Mouse (Mus musculus): ENCODE results near the gene Rufy3. TPM values are rescaled to one million over a fixed set of nuclear protein-coding genes. Genes with fewer than 3 reads are reported as not detected.

Rufy3 gene
- polyA plus RNA-seq, 1 experiment from 2014 or later = 9.2 TPM

DNA sequence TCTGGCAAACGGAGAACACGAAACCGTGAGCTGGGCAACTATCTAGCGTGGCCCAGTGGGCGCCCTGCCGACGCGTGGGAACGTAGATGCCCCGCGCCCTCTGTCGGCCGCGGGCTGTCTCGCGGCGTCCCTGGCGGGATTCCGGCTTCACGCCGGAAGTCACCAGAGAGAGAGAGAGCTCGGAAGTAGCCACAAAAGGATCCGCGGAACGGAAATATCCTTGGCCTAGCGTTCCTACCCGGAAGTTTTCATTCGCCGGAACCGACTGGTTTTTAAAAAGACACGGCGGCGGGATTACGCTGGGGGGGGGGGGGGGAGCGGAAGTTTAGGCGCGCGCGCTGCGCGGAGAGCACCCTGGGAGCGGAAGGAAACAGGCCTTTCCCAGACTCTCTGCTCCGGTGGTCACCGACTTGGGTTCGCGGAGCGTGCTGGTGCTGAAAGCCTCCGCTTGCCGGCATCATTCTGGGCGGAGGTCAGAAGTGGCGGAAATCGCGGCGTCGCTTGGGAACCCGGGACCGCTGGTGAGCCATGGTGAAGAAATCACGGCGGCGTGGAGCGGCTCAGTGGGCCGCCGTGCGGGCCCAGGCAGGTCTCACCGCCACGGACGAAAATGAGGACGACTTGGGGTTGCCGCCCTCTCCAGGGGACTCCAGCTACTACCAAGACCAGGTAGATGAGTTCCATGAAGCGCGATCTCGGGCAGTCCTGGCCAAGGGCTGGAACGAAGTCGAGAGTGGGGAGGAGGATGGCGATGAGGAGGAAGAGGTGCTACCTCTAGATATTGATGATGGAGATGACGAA lies 10.6 kb upstream of the Rufy3 start, which contains the start of gene Utp3:
TSS of gene Utp3 (plus strand) at position 377 of the 801 bp plus-strand sequence.
- Histone ChIP-seq H3K9me3 (replicated peaks) (no peaks in the 10 kb centered on the region), H3K4me2 (peak within 1 kb of the TSS; percentile 78), H3K27ac (peak within 1 kb of the TSS; percentile 91), H3K9ac (peak within 1 kb of the TSS; percentile 89), H3K27me3 (no peaks in the 10 kb centered on the region), H3K4me1 (replicated peaks) (peaks cover 22% of the 10 kb centered on the region), H3K36me3 (peaks cover 4% of the 10 kb centered on the region; the same call in 1 of the 2 replicates), H3K4me3 (peak within 1 kb of the TSS; percentile 76)
- peak; percentile 94 for ATAC-seq (replicated peaks; ENCODE audit: insufficient number of reproducible peaks, insufficient read depth, low FRiP score, low read depth)
- WGBS = under 1% methylated on average over 76 of the region's 76 CpGs

DNA sequence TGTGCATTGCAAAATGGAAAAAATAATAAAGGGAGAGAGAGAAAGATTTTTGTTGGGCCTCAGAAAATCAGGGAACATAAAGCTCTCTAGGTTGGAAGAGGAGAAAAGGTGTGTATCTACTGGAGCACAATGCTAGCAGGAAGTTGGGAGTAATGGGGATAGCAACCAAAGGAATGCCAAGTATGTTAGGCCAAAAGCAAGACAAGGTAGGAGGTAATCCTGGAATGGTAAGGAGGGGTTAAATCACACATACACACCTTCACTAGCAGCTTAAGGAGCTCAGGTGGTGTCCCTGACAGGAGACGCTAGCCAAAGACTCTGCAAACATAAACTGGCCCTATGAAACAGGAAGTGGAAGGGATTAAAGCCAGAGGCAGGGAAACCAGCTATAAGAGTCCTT lies 5.8 kb upstream of the Rufy3 start:
- Histone ChIP-seq H3K9ac (no peak overlapping the region), H3K4me3 (no peak overlapping the region), H3K4me2 (no peak overlapping the region), H3K27me3 (no peaks in the 10 kb centered on the region), H3K36me3 (peaks cover 4% of the 10 kb centered on the region; the same call in 1 of the 2 replicates), H3K9me3 (replicated peaks) (no peaks in the 10 kb centered on the region), H3K27ac (no peak overlapping the region), H3K4me1 (replicated peaks) (peaks cover 22% of the 10 kb centered on the region)
- WGBS = 45% methylated on average over 1 of the region's 1 CpGs
- ATAC-seq (replicated peaks; ENCODE audit: insufficient number of reproducible peaks, insufficient read depth, low FRiP score, low read depth) = no peak

DNA sequence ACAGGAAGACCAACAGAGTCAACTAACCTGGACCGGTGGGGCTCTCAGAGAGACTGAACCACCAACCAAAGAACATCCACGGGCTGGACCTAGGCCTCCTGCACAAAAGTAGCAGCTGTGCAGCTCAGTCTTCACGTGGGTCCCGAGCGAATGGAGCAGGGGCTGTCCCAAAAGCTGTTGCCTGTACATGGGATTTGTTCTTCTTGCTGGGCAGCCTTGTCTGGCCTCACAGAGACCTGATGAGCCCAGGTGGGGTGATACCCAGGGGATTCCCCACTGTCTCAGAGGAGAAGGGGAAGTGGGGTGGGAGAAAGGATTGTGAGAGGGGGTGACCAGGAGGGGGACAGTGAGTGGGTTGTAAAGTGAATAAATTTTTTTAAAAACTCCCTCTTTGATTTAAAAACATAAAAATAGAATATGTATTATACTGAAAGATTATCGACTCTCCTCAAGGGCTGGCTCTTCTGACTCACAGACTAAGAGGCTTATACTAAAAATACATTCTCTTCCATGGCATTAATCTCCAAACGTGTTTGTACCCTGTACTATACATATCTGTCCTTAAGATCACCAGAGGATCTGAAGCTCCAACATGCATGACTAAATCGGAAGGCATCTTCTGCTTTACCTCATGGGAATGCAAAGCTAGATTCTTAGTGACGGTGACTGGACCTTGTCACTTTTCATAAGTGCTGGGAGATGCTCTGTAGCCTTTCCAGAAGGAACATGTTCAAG lies 3.6 kb upstream of the Rufy3 start:
- H3K9ac ChIP-seq = no peak overlapping the region
- H3K4me3 ChIP-seq = no peak overlapping the region
- no peak overlapping the region for H3K27ac ChIP-seq
- H3K27me3 ChIP-seq = no peaks in the 10 kb centered on the region
- no peaks in the 10 kb centered on the region for H3K36me3 ChIP-seq
- no peaks in the 10 kb centered on the region for H3K9me3 ChIP-seq (replicated peaks)
- no peak for ATAC-seq (replicated peaks; ENCODE audit: insufficient number of reproducible peaks, insufficient read depth, low FRiP score, low read depth)
- no peak overlapping the region for H3K4me2 ChIP-seq
- 69% methylated on average over 9 of the region's 9 CpGs for WGBS
- peaks cover 13% of the 10 kb centered on the region for H3K4me1 ChIP-seq (replicated peaks)

DNA sequence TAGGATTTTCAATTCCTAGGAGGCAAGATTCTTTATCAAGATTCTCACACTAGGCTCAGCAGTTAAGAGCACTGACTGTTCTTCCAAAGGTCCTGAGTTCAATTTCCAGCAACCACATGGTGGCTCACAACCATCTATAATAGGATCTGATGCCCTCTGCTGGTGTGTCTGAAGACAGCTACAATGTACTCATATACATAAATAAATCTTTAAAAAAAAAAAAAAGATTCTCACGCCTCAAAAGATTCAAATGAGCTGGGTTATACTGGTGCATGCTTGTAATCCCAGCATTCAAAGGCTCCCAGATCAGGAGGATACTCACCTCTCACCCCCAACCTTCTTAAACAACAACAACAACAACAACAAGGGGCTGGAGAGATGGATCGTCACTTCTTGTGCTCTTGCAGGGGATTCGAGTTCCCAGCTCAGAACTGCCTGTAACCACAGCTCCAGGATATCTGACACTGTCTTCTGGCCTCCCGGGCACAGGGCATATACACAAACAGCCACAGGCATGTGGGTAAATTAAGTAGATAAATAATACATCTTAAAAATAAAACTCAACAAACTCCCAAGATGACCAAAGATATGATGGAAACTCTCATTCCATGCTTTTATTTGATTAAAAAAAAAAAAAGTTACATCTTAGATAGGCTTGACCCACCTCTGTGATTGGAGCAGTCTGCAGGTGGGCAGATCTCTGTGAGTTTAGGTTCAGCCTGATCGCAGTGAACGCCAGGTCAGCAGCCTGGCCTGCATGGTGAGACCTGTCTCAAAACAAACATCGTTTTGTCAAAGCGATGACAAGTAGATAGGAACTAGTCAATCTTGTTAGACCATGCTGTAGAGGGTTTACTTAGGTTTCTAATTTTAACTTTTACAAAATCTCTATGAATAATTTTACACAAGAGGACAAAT lies 1.7 kb upstream of the Rufy3 start:
- no peaks in the 10 kb centered on the region for H3K36me3 ChIP-seq
- no peaks in the 10 kb centered on the region for H3K9me3 ChIP-seq (replicated peaks)
- 63% methylated on average over 8 of the region's 8 CpGs for WGBS
- no peak overlapping the region for H3K4me2 ChIP-seq
- H3K27me3 ChIP-seq = no peaks in the 10 kb centered on the region
- no peak overlapping the region for H3K9ac ChIP-seq
- H3K27ac ChIP-seq = no peak overlapping the region
- peaks cover 16% of the 10 kb centered on the region for H3K4me1 ChIP-seq (replicated peaks)
- no peak overlapping the region for H3K4me3 ChIP-seq
- no peak for ATAC-seq (replicated peaks; ENCODE audit: insufficient number of reproducible peaks, insufficient read depth, low FRiP score, low read depth)

DNA sequence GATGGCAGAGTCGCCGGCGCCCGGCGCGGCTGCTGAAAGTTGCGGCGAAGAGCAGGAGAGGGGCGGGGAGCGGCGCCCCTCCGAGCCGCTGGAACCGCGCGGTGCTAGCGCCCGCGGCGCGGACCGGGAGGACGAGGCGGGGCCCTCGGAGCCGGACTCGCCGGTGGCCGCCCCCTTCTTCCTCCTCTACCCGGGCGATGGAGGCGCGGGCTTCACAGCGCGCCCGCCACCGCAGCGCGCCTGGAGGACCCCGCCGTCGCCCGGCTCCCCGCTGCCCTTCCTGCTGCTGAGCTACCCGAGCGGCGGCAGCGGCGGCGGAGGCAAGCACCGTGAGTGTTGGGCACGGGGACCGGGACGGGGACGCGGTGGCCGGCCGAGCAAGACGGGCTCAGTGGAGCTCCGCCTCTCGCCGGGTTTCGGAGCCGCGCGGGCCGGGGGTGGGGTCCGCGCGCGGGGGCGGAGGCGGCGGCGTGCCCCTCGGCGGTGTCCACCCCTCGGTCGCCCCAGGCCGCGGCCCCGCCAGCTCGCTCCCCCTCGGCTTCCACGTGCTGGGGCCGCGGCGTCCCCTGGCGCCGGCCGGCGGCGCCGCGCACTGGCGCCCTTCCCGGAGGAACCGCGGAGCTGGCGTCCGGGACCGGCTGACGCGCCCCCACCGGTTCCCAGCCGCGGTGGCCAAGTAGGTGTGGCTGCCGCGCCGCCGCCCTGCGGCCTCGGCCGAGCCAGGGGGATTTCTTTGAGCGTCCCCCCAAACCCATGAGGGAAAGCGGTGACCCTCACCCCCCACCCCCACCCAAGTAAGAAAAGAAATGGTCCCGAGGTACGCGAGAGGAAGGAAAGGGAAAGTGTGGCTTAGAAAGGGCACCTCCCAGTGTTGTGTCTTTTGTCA lies 551 bp downstream of the Rufy3 start:
- Histone ChIP-seq H3K27me3 (no peaks in the 10 kb centered on the region), H3K4me2 (peak overlapping the region; percentile 75), H3K27ac (peak overlapping the region; percentile 97), H3K4me3 (peak overlapping the region; percentile 94), H3K4me1 (replicated peaks) (peaks cover 16% of the 10 kb centered on the region), H3K36me3 (no peaks in the 10 kb centered on the region), H3K9me3 (replicated peaks) (no peaks in the 10 kb centered on the region), H3K9ac (peak overlapping the region; percentile 89)
- under 1% methylated on average over 117 of the region's 119 CpGs for whole genome bisulfite sequencing
- peak; percentile 73 for ATAC-seq (replicated peaks; ENCODE audit: insufficient number of reproducible peaks, insufficient read depth, low FRiP score, low read depth)

DNA sequence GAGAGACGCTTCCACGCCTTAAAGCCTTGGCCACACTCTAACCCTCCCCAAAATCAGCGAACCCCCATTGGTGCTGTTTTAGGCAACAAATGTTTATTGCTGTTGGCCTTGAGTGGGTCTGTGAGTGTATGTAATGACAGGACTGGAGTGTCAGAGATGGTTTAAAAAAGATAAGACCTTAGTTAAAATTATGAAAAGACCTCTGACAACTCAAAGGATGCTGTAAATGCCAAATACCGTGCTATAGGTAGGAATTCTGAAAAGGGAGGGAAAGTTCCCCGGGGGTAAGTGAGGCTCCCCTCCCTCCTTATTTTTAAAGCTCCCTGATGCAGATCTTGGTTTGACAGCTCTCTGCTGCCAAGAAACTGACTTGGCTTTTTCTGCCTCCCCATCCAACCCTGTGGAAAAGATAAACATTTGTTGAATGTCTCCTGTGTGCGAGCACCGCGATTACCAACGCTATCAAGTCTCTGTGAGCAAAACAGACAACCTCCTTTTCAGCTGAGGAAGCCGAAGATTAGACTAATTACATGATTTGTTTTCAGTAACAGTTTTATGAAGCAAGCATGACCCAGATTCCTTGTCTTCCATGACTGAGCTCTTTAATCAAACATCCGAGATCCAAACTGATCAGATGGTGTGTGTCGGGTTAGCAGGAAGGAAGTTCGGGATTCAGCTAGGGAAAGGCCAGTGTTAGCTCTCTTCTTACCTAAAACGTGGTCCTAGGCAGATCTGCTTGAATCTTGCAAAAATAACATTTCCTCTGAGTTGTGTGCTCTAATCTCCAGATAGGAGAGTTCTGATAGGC lies 1.4 kb downstream of the Rufy3 start:
- H3K27me3 ChIP-seq = no peaks in the 10 kb centered on the region
- peak overlapping the region; percentile 94 for H3K4me3 ChIP-seq
- peak overlapping the region; percentile 75 for H3K4me2 ChIP-seq
- peaks cover 16% of the 10 kb centered on the region for H3K4me1 ChIP-seq (replicated peaks)
- H3K9ac ChIP-seq = peak overlapping the region; percentile 89
- WGBS = 4% methylated on average over 14 of the region's 14 CpGs
- no peaks in the 10 kb centered on the region for H3K9me3 ChIP-seq (replicated peaks)
- ATAC-seq (replicated peaks; ENCODE audit: insufficient number of reproducible peaks, insufficient read depth, low FRiP score, low read depth) = 0 out of 2 replicates have a peak, but pooled peaks have one; percentile 1
- peaks cover 4% of the 10 kb centered on the region; the same call in 1 of the 2 replicates for H3K36me3 ChIP-seq
- peak overlapping the region; percentile 97 for H3K27ac ChIP-seq

DNA sequence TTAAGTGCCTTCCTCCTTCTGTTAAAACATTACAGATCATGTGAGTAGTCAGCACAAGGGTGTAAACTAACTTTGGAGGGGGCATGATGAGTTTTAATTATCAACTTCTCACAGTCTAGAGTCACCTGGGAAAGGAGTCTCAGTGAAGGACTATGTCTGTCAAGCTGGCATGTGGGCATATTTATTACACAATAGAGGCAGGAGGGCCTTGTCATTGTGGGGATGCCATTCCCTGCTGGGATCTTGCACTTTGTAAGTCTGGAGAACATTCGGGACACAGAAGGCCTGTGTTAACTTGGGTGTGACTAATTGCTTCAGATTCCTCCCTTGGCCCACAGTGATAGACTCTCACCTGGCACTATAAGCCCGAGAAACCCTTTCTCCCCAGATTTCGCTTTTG lies 4.7 kb downstream of the Rufy3 start:
- peaks cover 4% of the 10 kb centered on the region; the same call in 1 of the 2 replicates for H3K36me3 ChIP-seq
- no peak overlapping the region for H3K4me3 ChIP-seq
- no peak overlapping the region for H3K27ac ChIP-seq
- H3K4me2 ChIP-seq = no peak overlapping the region
- no peak for ATAC-seq (replicated peaks; ENCODE audit: insufficient number of reproducible peaks, insufficient read depth, low FRiP score, low read depth)
- H3K9me3 ChIP-seq (replicated peaks) = no peaks in the 10 kb centered on the region
- H3K27me3 ChIP-seq = no peaks in the 10 kb centered on the region
- peaks cover 12% of the 10 kb centered on the region for H3K4me1 ChIP-seq (replicated peaks)
- H3K9ac ChIP-seq = no peak overlapping the region
- 79% methylated on average over 3 of the region's 3 CpGs for WGBS

DNA sequence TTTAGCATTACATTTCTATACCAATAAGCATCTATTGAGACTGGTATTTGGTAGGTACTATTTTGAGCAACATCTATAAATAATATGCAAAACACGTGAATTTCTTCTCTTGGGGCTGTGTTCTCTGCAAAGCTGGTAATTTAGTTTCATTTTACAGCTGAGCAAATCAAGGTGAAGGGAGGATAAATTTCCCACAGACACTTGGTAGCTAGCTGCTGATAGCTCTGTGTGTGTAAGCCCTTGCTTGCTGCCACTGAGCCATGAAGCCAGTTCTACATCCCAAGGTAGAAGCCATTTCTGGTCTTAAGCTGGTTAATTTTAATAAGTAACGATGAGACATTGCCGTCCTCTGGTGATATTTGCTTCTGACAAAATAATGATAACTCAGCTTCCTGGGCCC lies 10.0 kb downstream of the Rufy3 start:
- Histone ChIP-seq H3K9me3 (replicated peaks) (no peaks in the 10 kb centered on the region), H3K27ac (no peak overlapping the region), H3K4me3 (no peak overlapping the region), H3K9ac (no peak overlapping the region), H3K4me1 (replicated peaks) (peaks cover 6% of the 10 kb centered on the region), H3K4me2 (no peak overlapping the region), H3K27me3 (no peaks in the 10 kb centered on the region), H3K36me3 (peaks cover 4% of the 10 kb centered on the region; the same call in 1 of the 2 replicates)
- 83% methylated on average over 3 of the region's 3 CpGs for WGBS
- no peak for ATAC-seq (replicated peaks; ENCODE audit: insufficient number of reproducible peaks, insufficient read depth, low FRiP score, low read depth)

DNA sequence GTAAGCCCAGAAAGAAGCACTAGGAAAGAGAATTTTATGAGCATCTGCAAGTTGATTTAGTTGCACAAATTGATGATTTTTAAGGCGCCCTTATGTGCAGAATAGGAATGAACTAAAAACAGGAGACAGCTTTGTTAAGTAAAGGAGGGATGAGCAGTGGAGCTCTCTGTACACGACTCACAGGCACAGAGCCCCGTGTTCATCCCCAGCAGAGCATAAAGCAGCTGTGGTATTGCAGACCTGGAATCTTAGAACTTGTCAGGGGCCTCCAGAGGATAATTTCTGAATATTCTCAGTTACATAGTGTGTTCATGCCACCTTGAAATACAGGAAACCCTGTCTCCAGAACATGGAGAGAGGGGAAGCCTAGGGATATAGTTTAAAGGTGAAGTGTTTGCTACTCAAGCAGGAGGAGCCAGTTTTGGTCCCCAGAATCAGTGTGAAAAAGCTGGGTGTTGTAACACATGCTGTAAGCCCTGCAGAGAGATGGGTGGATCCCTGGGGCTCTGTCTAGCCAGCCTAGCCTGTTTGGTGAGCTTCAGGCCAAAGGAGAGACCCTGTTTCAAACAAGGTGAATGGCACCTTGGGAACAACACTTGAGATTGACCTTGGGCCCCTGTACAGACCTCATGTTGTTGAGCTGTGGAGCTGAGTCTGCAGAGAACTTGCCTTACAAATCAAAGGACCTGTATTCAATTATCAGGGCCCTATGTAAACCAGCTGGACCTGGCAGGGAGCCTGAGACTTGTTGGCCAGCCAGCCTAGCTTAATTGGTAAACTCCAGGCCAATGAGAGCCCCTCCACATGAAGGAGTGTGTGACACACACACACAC lies 10.9 kb downstream of the Rufy3 start:
- H3K36me3 ChIP-seq = peaks cover 2% of the 10 kb centered on the region; the same call in 1 of the 2 replicates
- peaks cover 6% of the 10 kb centered on the region for H3K4me1 ChIP-seq (replicated peaks)
- 0 out of 2 replicates have a peak overlapping the region, but pooled peaks have one; percentile 3 for H3K27ac ChIP-seq
- 53% methylated on average over 3 of the region's 3 CpGs for WGBS
- H3K4me3 ChIP-seq = no peak overlapping the region
- H3K27me3 ChIP-seq = no peaks in the 10 kb centered on the region
- H3K4me2 ChIP-seq = no peak overlapping the region
- no peaks in the 10 kb centered on the region for H3K9me3 ChIP-seq (replicated peaks)
- H3K9ac ChIP-seq = no peak overlapping the region
- no peak for ATAC-seq (replicated peaks; ENCODE audit: insufficient number of reproducible peaks, insufficient read depth, low FRiP score, low read depth)
